ENCODE assay signal across 18 mouse cellular contexts in the genomic region with DNA sequence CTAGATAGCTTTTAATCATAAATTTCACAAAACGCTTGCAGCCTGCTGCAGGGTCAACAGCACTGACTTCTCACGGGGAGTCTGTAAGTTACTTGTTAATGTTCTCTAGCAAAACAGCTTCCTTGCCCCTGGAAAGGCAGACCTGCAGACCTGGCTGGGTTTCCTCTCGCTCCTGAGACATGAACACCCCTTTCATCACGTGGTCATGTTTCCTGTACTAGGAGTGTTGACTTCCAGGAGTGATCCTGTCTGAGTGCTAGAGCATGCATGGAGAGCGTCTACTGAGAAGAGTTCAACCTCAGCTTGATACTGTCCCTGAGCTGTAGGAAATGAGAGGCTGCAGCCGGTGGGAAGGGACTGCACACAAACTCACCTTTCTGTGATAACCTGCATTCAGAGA.
DNase-seq lines count a peak whose midpoint lies in the region; ATAC-seq and TF ChIP-seq lines count a peak whose summit lies in the region.
"Had no signal": no experiment of that assay in that cellular context is flagged by ENCODE, and none has a peak within 500 bp of the region (broad histone marks: within the 10 kb centered on the region; RNA-seq: fewer than 3 reads in every experiment).

No protein-coding gene starts in this region.

- no peak for TF ChIP-seq POLR2A in kidney, adult 2 months (IDR thresholded peaks at IDR 0.05; ENCODE audit: low read depth, low read length)

- H3K27ac ChIP-seq in forebrain, embryonic 12.5 days = 0 out of 2 replicates have a peak overlapping the region, but pooled peaks have one; percentile 5
- H3K27ac ChIP-seq in forebrain, embryonic 11.5 days (ENCODE audit: low read depth, low read length) = no peak overlapping the region
- no peak overlapping the region for H3K27ac ChIP-seq in intestine, embryonic 14.5 days (ENCODE audit: low read depth)
- H3K27ac ChIP-seq in intestine, postnatal 0 days (ENCODE audit: low read depth, low read length) = no peak overlapping the region
- no peak overlapping the region for H3K27ac ChIP-seq in kidney, adult 2 months (ENCODE audit: insufficient read depth, low read depth, low read length)
- H3K27ac ChIP-seq: embryonic facial prominence, embryonic 13.5 days; forebrain, embryonic 10.5 days; limb, embryonic 15.5 days; stomach, embryonic 15.5 days had no signal

- DNase-seq in forebrain, embryonic 11.5 days (ENCODE audit: low spot score) = no peak
- DNase-seq in intestine, embryonic 14.5 days (ENCODE audit: low spot score) = no peak
- peak; percentile 81 for DNase-seq in kidney, adult 2 months
- DNase-seq in kidney, postnatal 36 days = peak; percentile 58 to 77
- DNase-seq: adrenal gland, postnatal 14 days; cerebellum, adult 2 months; heart, adult 11 months; heart, postnatal 4 days; liver, postnatal 0 days had no signal

- no peak overlapping the region for H3K4me2 ChIP-seq in forebrain, embryonic 12.5 days
- no peak overlapping the region for H3K4me2 ChIP-seq in forebrain, embryonic 11.5 days (ENCODE audit: low read depth, low read length, severe bottlenecking)
- 0 out of 2 replicates have a peak overlapping the region, but pooled peaks have one; percentile 13 for H3K4me2 ChIP-seq in intestine, embryonic 14.5 days (ENCODE audit: low read length)
- no peak overlapping the region for H3K4me2 ChIP-seq in intestine, postnatal 0 days (replicated peaks; ENCODE audit: low read depth)
- H3K4me2 ChIP-seq: embryonic facial prominence, embryonic 13.5 days; limb, embryonic 15.5 days; stomach, embryonic 15.5 days had no signal

- ATAC-seq in forebrain, embryonic 12.5 days (ENCODE audit: low FRiP score) = no peak
- ATAC-seq in forebrain, embryonic 11.5 days (replicated peaks; ENCODE audit: low FRiP score) = no peak
- no peak for ATAC-seq in intestine, embryonic 14.5 days (replicated peaks; ENCODE audit: low FRiP score, low TSS enrichment, low read depth)
- no peak for ATAC-seq in intestine, postnatal 0 days
- ATAC-seq in megakaryocyte, adult 5-6 weeks (ENCODE audit: poor library complexity, severe bottlenecking) = no peak
- ATAC-seq in activated CD4-positive, CD25-positive, alpha-beta regulatory T cell, adult 4 months = no peak
- ATAC-seq: liver, postnatal 0 days had no signal

- no peaks in the 10 kb centered on the region for H3K27me3 ChIP-seq in forebrain, embryonic 12.5 days
- no peaks in the 10 kb centered on the region for H3K27me3 ChIP-seq in forebrain, embryonic 11.5 days (ENCODE audit: control insufficient read depth, insufficient read depth, low read length)
- H3K27me3 ChIP-seq in intestine, embryonic 14.5 days (replicated peaks; ENCODE audit: control insufficient read depth, insufficient read depth, low read length) = no peaks in the 10 kb centered on the region
- H3K27me3 ChIP-seq in intestine, postnatal 0 days (replicated peaks; ENCODE audit: control insufficient read depth, insufficient read depth, low read length) = no peaks in the 10 kb centered on the region
- no peaks in the 10 kb centered on the region for H3K27me3 ChIP-seq in kidney, adult 2 months (replicated peaks; ENCODE audit: control insufficient read depth, insufficient read depth, low read length)
- H3K27me3 ChIP-seq: embryonic facial prominence, embryonic 13.5 days; limb, embryonic 15.5 days; megakaryocyte, embryonic 14.5 days; stomach, embryonic 15.5 days had no signal

- no peaks in the 10 kb centered on the region for H3K36me3 ChIP-seq in forebrain, embryonic 12.5 days (replicated peaks)
- no peaks in the 10 kb centered on the region for H3K36me3 ChIP-seq in forebrain, embryonic 11.5 days (ENCODE audit: control insufficient read depth, insufficient read depth, low read length)
- no peaks in the 10 kb centered on the region for H3K36me3 ChIP-seq in intestine, embryonic 14.5 days (ENCODE audit: control insufficient read depth, insufficient read depth, low read length)
- H3K36me3 ChIP-seq in intestine, postnatal 0 days (ENCODE audit: control insufficient read depth, insufficient read depth) = no peaks in the 10 kb centered on the region
- H3K36me3 ChIP-seq in kidney, adult 2 months (ENCODE audit: control insufficient read depth, insufficient read depth, low read length) = no peaks in the 10 kb centered on the region
- H3K36me3 ChIP-seq: embryonic facial prominence, embryonic 13.5 days; forebrain, embryonic 10.5 days; limb, embryonic 15.5 days; stomach, embryonic 15.5 days had no signal

- H3K9me3 ChIP-seq in forebrain, embryonic 12.5 days = no peaks in the 10 kb centered on the region
- no peaks in the 10 kb centered on the region for H3K9me3 ChIP-seq in forebrain, embryonic 11.5 days (ENCODE audit: control insufficient read depth, low read length)
- no peaks in the 10 kb centered on the region for H3K9me3 ChIP-seq in intestine, embryonic 14.5 days (ENCODE audit: control insufficient read depth, low read length)
- no peaks in the 10 kb centered on the region for H3K9me3 ChIP-seq in intestine, postnatal 0 days (ENCODE audit: control insufficient read depth)
- H3K9me3 ChIP-seq: embryonic facial prominence, embryonic 13.5 days; forebrain, embryonic 10.5 days; limb, embryonic 15.5 days; megakaryocyte, embryonic 14.5 days; stomach, embryonic 15.5 days had no signal

- H3K4me3 ChIP-seq in forebrain, embryonic 12.5 days (replicated peaks) = no peak overlapping the region
- H3K4me3 ChIP-seq in forebrain, embryonic 11.5 days (ENCODE audit: low read depth, low read length) = no peak overlapping the region
- no peak overlapping the region for H3K4me3 ChIP-seq in intestine, embryonic 14.5 days (ENCODE audit: low read depth, low read length)
- H3K4me3 ChIP-seq in intestine, postnatal 0 days (ENCODE audit: low read depth, low read length) = no peak overlapping the region
- H3K4me3 ChIP-seq in kidney, adult 2 months (ENCODE audit: insufficient read depth, low read depth, low read length) = no peak overlapping the region
- H3K4me3 ChIP-seq: embryonic facial prominence, embryonic 13.5 days; forebrain, embryonic 10.5 days; limb, embryonic 15.5 days; megakaryocyte, embryonic 14.5 days; stomach, embryonic 15.5 days had no signal

- 88% methylated on average over 6 of the region's 6 CpGs for WGBS in forebrain, embryonic 12.5 days
- WGBS in forebrain, embryonic 11.5 days = 87% methylated on average over 6 of the region's 6 CpGs
- WGBS in intestine, embryonic 14.5 days = 25% methylated on average over 6 of the region's 6 CpGs
- 40% methylated on average over 6 of the region's 6 CpGs for WGBS in intestine, postnatal 0 days
- 21% methylated on average over 6 of the region's 6 CpGs for WGBS in kidney, adult 2 months

- H3K9ac ChIP-seq in forebrain, embryonic 12.5 days = no peak overlapping the region
- H3K9ac ChIP-seq in forebrain, embryonic 11.5 days (ENCODE audit: low read length) = no peak overlapping the region
- no peak overlapping the region for H3K9ac ChIP-seq in intestine, embryonic 14.5 days (ENCODE audit: low read length)
- no peak overlapping the region for H3K9ac ChIP-seq in intestine, postnatal 0 days (ENCODE audit: low read depth, low read length)
- H3K9ac ChIP-seq: embryonic facial prominence, embryonic 13.5 days; limb, embryonic 15.5 days; liver, postnatal 0 days; stomach, embryonic 15.5 days had no signal

- TF ChIP-seq CTCF in intestine, postnatal 0 days (IDR thresholded peaks at IDR 0.05; ENCODE audit: low read depth) = no peak
- TF ChIP-seq CTCF in kidney, adult 2 months (conservative IDR thresholded peaks at IDR 0.05; ENCODE audit: insufficient read depth, insufficient read length, low read depth, low read length) = no peak

- H3K4me1 ChIP-seq in forebrain, embryonic 12.5 days = peaks cover 20% of the 10 kb centered on the region
- 0 out of 2 replicates have a peak, but pooled peaks cover 2% of the 10 kb centered on the region for H3K4me1 ChIP-seq in forebrain, embryonic 11.5 days (replicated peaks; ENCODE audit: control insufficient read depth, insufficient read depth, low read length)
- peaks cover 38% of the 10 kb centered on the region for H3K4me1 ChIP-seq in intestine, embryonic 14.5 days (replicated peaks; ENCODE audit: control insufficient read depth, insufficient read depth, low read length)
- H3K4me1 ChIP-seq in intestine, postnatal 0 days (replicated peaks; ENCODE audit: control insufficient read depth, insufficient read depth, low read length) = peaks cover 8% of the 10 kb centered on the region; the same call in 1 of the 2 replicates
- H3K4me1 ChIP-seq in kidney, adult 2 months (ENCODE audit: control insufficient read depth, insufficient read depth, low read length) = peaks cover 21% of the 10 kb centered on the region

Comparison
In these comparisons a context has a peak if more than half of its experiments do, and no peak if none do; other contexts are left out.
1. DNase-seq: peak in kidney, adult 2 months (single experiment) and kidney, postnatal 36 days (2 of 2); none in forebrain, embryonic 11.5 days (single experiment) and intestine, embryonic 14.5 days (single experiment).